Mouse (Mus musculus): ENCODE measurements at regions not wholly inside any gene's neighbourhood (a gene's known extent, or its start where the extent isn't known, plus 50 kb on each side); places are given as distances from the start of the nearest gene placed in this dataset.

DNA sequence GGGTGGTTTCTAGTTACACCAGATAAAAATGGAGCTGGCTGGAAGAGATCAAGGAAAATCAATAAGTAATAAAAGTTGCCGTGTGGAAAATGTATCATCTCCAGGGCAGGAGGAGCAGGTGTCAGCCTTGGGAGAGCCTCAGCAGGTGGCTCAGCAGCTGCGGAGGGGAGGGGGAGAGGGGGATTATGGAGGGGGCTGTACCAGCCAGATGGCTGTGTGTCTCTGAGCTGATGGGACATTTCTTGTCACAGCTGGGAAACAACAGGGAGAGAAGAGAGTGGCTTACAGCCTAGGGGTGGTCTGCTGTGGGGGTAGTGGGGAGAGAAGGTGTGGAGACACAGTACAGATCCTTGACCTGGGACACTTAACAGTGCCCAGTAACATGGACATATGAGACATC lies 116.5 kb downstream of the Matn1 start:
- 18% methylated on average over 2 of the region's 2 CpGs for WGBS
- DNase-seq (ENCODE audit: low spot score) (no peak), ATAC-seq (ENCODE audit: low FRiP score, low TSS enrichment) (no peak)
- Histone ChIP-seq H3K27me3 (ENCODE audit: control insufficient read depth, insufficient read depth, low read length) (no peaks in the 10 kb centered on the region), H3K4me1 (replicated peaks; ENCODE audit: control insufficient read depth, insufficient read depth) (no peaks in the 10 kb centered on the region), H3K4me3 (ENCODE audit: low read depth, low read length) (no peak overlapping the region), H3K4me2 (replicated peaks; ENCODE audit: low read depth) (no peak overlapping the region), H3K27ac (replicated peaks) (no peak overlapping the region), H3K9ac (ENCODE audit: low read length) (no peak overlapping the region), H3K9me3 (ENCODE audit: control insufficient read depth, low read length) (no peaks in the 10 kb centered on the region), H3K36me3 (ENCODE audit: control insufficient read depth, insufficient read depth, low read length) (no peaks in the 10 kb centered on the region)
- no peak for TF ChIP-seq CTCF (IDR thresholded peaks at IDR 0.05; ENCODE audit: low read depth)
- no peak for TF ChIP-seq EP300 (optimal IDR thresholded peaks at IDR 0.05)

DNA sequence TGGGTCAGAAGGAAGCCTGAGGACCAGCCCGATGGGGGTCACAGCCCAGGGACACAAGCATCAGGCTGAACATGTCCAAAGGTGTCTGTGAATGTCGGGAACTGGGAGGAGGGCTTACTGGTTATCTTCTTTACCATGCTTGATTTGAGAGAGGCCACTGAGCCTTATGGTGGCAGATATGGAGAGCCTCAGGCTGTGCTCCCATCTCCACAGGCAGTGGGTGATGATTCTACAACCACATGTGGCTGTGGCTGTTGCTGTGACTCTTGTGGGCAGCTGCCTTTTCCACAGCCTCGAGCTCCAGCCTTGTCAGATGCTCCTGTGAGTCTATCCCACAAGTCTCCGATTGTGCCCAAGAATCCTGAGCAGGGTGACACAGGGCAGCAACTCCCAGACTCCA lies 118.4 kb downstream of the Matn1 start:
- ATAC-seq (ENCODE audit: low FRiP score, low TSS enrichment), result no peak
- Histone ChIP-seq H3K4me2 (replicated peaks; ENCODE audit: low read depth) (no peak overlapping the region), H3K36me3 (ENCODE audit: control insufficient read depth, insufficient read depth, low read length) (no peaks in the 10 kb centered on the region), H3K9ac (ENCODE audit: low read length) (no peak overlapping the region), H3K27ac (replicated peaks) (no peak overlapping the region), H3K4me1 (replicated peaks; ENCODE audit: control insufficient read depth, insufficient read depth) (no peaks in the 10 kb centered on the region), H3K27me3 (ENCODE audit: control insufficient read depth, insufficient read depth, low read length) (no peaks in the 10 kb centered on the region), H3K9me3 (ENCODE audit: control insufficient read depth, low read length) (no peaks in the 10 kb centered on the region), H3K4me3 (ENCODE audit: low read depth, low read length) (no peak overlapping the region)
- TF ChIP-seq EP300 (optimal IDR thresholded peaks at IDR 0.05) (no peak), CTCF (IDR thresholded peaks at IDR 0.05; ENCODE audit: low read depth) (no peak)
- DNase-seq (ENCODE audit: low spot score), result no peak
- WGBS, result 78% methylated on average over 4 of the region's 4 CpGs

DNA sequence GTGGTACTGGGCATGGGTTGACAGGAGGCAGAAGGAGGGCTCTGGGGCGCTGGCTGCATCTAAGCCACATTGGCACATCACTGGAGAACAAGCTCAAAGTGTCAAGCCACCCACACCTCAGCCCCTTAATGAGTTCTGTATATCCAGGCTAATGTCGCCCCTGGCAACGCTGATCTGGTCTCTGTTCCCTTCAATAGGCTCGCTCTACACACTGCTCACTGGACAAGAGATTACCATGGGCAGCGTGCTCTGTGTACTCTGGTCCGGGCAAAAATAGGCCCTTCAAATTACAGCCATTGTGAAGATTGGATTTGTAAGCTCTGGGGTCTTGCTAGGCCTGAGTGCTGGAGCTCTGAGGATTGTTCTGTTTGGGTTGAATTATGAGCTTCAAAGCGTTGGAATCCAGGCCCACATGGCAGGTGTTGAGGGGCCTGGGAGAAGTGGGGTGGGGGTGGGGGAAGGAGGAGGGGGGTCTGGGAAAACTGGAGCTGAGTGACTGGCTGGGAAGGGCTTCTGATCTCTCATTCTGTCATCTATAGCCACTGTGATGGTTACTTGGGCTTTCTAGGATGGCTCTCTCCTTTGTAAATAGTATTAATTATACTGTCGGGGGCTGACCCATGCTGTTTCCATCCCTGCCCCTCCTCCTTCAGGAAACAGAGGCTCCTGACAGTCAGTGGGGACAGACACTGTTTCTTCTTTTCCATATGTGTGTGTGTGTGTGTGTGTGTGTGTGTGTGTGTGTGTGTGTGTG lies 122.2 kb downstream of the Matn1 start:
- TF ChIP-seq CTCF (IDR thresholded peaks at IDR 0.05; ENCODE audit: low read depth), result no peak
- no peaks in the 10 kb centered on the region for H3K4me1 ChIP-seq (replicated peaks; ENCODE audit: control insufficient read depth, insufficient read depth)
- no peaks in the 10 kb centered on the region for H3K36me3 ChIP-seq (ENCODE audit: control insufficient read depth, insufficient read depth, low read length)
- no peak overlapping the region for H3K27ac ChIP-seq (replicated peaks)
- H3K27me3 ChIP-seq (ENCODE audit: control insufficient read depth, insufficient read depth, low read length), result no peaks in the 10 kb centered on the region
- H3K4me2 ChIP-seq (replicated peaks; ENCODE audit: low read depth), result no peak overlapping the region
- ATAC-seq (ENCODE audit: low FRiP score, low TSS enrichment) (no peak), DNase-seq (ENCODE audit: low spot score) (no peak)
- no peaks in the 10 kb centered on the region for H3K9me3 ChIP-seq (ENCODE audit: control insufficient read depth, low read length)
- H3K4me3 ChIP-seq (ENCODE audit: low read depth, low read length), result no peak overlapping the region
- H3K9ac ChIP-seq (ENCODE audit: low read length), result no peak overlapping the region
- WGBS, result 50% methylated on average over 8 of the region's 8 CpGs

DNA sequence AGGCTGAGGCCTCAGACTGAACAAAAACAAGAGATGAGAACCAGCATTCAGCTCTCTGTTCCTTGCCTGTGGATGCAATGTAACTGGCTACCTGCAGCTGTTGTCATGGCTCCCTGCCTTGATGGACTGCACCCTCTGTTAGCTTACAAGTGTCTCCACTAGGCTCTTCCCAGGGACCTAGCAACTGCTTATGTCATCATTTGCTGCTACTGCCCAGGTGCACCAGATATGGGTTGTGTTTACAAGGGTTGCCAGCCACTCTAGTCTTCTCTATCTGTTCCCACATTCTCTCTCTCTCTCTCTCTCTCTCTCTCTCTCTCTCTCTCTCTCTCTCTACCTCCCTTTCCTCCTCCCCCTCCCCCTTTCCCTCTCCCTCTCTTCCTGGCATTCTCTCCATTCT lies 126.4 kb downstream of the Matn1 start:
- no peaks in the 10 kb centered on the region for H3K27me3 ChIP-seq (ENCODE audit: control insufficient read depth, insufficient read depth, low read length)
- no peaks in the 10 kb centered on the region for H3K4me1 ChIP-seq (replicated peaks; ENCODE audit: control insufficient read depth, insufficient read depth)
- TF ChIP-seq EP300 (optimal IDR thresholded peaks at IDR 0.05), result no peak
- no peak for TF ChIP-seq CTCF (IDR thresholded peaks at IDR 0.05; ENCODE audit: low read depth)
- no peak for DNase-seq (ENCODE audit: low spot score)
- H3K9ac ChIP-seq (ENCODE audit: low read length), result no peak overlapping the region
- no peak overlapping the region for H3K4me3 ChIP-seq (ENCODE audit: low read depth, low read length)
- no peak overlapping the region for H3K27ac ChIP-seq (replicated peaks)
- no peak for ATAC-seq (ENCODE audit: low FRiP score, low TSS enrichment)
- no peaks in the 10 kb centered on the region for H3K36me3 ChIP-seq (ENCODE audit: control insufficient read depth, insufficient read depth, low read length)
- no peaks in the 10 kb centered on the region for H3K9me3 ChIP-seq (ENCODE audit: control insufficient read depth, low read length)
- H3K4me2 ChIP-seq (replicated peaks; ENCODE audit: low read depth), result no peak overlapping the region

DNA sequence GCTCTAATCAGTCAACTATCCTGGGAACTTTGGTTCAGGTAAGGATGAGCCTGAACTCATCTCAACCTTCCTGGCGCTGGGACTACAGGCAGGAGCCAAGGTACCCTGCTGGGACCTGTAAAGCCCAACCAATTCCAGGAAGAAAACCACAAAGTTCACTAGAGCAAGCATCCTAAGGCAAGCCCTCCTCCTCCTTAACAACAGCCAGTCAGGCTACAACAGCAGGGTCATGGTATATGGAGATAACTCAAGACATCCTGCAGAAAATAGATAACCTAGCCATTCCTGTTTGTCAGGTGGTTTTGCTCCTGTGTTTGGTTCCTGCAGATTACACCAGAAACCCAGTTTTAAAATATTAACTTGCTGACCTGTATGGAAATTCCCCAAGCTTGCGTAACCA lies 128.4 kb downstream of the Matn1 start:
- no peak for TF ChIP-seq CTCF (IDR thresholded peaks at IDR 0.05; ENCODE audit: low read depth)
- TF ChIP-seq EP300 (optimal IDR thresholded peaks at IDR 0.05), result no peak
- Histone ChIP-seq H3K4me2 (replicated peaks; ENCODE audit: low read depth) (no peak overlapping the region), H3K9ac (ENCODE audit: low read length) (no peak overlapping the region), H3K4me1 (replicated peaks; ENCODE audit: control insufficient read depth, insufficient read depth) (no peaks in the 10 kb centered on the region), H3K36me3 (ENCODE audit: control insufficient read depth, insufficient read depth, low read length) (no peaks in the 10 kb centered on the region), H3K27me3 (ENCODE audit: control insufficient read depth, insufficient read depth, low read length) (no peaks in the 10 kb centered on the region), H3K4me3 (ENCODE audit: low read depth, low read length) (no peak overlapping the region), H3K27ac (replicated peaks) (no peak overlapping the region), H3K9me3 (ENCODE audit: control insufficient read depth, low read length) (no peaks in the 10 kb centered on the region)
- ATAC-seq (ENCODE audit: low FRiP score, low TSS enrichment) (no peak), DNase-seq (ENCODE audit: low spot score) (no peak)
- 88% methylated on average over 2 of the region's 2 CpGs for WGBS

DNA sequence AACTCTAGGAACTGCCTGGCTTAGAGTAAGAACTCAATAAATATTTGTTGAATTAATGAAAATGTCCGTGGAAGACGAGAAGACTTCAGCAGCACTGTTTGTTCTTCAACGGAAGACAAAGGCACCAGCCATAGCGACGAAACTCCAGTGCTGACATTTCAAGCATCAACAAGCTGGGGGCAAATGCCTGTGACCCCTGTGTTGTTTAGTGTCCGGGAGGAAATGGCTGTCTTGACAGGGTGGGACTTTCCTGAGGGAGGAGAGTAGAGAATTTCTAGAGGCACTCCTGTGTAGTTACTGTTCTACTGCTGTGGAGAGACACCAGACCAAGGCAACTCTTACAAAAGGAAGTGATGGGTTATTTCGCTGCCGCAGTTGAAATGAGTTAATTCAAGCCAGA lies 129.2 kb downstream of the Matn1 start:
- TF ChIP-seq CTCF (IDR thresholded peaks at IDR 0.05; ENCODE audit: low read depth), result no peak
- TF ChIP-seq EP300 (optimal IDR thresholded peaks at IDR 0.05), result no peak
- Histone ChIP-seq H3K27ac (replicated peaks) (no peak overlapping the region), H3K4me2 (replicated peaks; ENCODE audit: low read depth) (no peak overlapping the region), H3K9ac (ENCODE audit: low read length) (no peak overlapping the region), H3K36me3 (ENCODE audit: control insufficient read depth, insufficient read depth, low read length) (no peaks in the 10 kb centered on the region), H3K4me1 (replicated peaks; ENCODE audit: control insufficient read depth, insufficient read depth) (no peaks in the 10 kb centered on the region), H3K27me3 (ENCODE audit: control insufficient read depth, insufficient read depth, low read length) (no peaks in the 10 kb centered on the region), H3K9me3 (ENCODE audit: control insufficient read depth, low read length) (no peaks in the 10 kb centered on the region), H3K4me3 (ENCODE audit: low read depth, low read length) (no peak overlapping the region)
- 28% methylated on average over 8 of the region's 8 CpGs for WGBS
- DNase-seq (ENCODE audit: low spot score) (no peak), ATAC-seq (ENCODE audit: low FRiP score, low TSS enrichment) (no peak)
